Mouse (Mus musculus) T-helper 1 cell (primary cell): Measurements from ENCODE around the gene Rimklb.
"Not testable (repeated sequence)": the region's sequence is repeated elsewhere in the genome, so short reads cannot be mapped to it uniquely, and the experiment has no call there.

Source experiments
- in situ Hi-C: fragments of 300-600 bp; cut with MboI, MseI; formaldehyde crosslinking; loops from one replicate; pipeline ENCODE4 v1.15.1; 2025; ENCODE audit warnings: high pct_unique_total_duplicates

The Rimklb gene

GRCm38 (mm10) chr6:122498661-122499060, at the start of gene Rimklb:
Gene Rimklb (minus strand): TSS chr6:122498761.
- in situ Hi-C loops = no loop called here

- in situ Hi-C loops = no loop called here
Observed at GRCm38 (mm10) chr6:122545948-122546347, 47.4 kb upstream of the Rimklb start.

- in situ Hi-C loops = no loop called here
Observed at GRCm38 (mm10) chr6:122545289-122545882, 46.8 kb upstream of the Rimklb start.

DNA sequence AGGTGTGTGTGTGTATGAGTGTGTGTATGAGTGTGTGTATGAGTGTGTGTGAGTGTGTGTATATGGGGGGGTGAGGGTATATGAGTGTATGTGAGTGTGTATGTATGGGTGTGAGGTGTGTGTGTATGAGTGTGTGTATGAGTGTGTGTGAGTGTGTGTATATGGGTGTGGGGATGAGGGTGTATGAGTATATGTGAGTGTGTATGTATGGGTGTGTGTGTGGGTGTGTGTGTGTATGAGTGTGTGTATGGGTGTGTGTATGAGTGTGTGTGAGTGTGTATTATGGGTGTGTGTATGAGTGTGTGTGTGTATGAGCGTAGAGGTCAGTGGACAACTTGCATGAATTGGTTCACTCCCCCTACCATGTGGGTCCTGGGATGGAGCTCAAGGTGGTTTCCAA, 46.1 kb upstream of the Rimklb start:
- in situ Hi-C loops = no loop called here

- in situ Hi-C loops = no loop called here
Observed at GRCm38 (mm10) chr6:122543574-122543973, 45.0 kb upstream of the Rimklb start.

- in situ Hi-C loops = not testable (repeated sequence)
Observed at GRCm38 (mm10) chr6:122542459-122542858, 43.9 kb upstream of the Rimklb start.

- in situ Hi-C loops = no loop called here
Observed at GRCm38 (mm10) chr6:122539564-122539963, 41.0 kb upstream of the Rimklb start.

DNA sequence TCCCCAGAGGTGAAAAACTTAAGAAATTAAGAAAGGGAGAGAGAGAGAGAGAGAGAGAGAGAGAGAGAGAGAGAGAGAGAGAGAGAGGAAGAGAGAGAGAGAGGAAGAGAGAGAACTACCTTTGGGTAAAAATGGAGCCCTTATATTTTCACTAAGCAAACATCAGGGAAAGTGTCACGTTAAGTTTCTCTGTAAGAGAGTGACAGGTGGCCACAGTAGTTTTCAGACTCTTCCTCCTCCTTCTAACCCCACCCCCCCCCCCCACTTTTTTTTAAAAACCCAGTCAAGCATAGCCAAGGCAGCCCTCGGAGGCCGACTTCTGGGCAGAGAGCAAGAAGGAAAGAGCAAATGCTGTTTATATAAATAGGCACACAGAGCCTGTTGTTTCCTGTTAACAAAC, 35.5 kb upstream of the Rimklb start:
- in situ Hi-C loops = no loop called here

- in situ Hi-C loops = no loop called here
Observed at GRCm38 (mm10) chr6:122532883-122533302, 34.3 kb upstream of the Rimklb start.

DNA sequence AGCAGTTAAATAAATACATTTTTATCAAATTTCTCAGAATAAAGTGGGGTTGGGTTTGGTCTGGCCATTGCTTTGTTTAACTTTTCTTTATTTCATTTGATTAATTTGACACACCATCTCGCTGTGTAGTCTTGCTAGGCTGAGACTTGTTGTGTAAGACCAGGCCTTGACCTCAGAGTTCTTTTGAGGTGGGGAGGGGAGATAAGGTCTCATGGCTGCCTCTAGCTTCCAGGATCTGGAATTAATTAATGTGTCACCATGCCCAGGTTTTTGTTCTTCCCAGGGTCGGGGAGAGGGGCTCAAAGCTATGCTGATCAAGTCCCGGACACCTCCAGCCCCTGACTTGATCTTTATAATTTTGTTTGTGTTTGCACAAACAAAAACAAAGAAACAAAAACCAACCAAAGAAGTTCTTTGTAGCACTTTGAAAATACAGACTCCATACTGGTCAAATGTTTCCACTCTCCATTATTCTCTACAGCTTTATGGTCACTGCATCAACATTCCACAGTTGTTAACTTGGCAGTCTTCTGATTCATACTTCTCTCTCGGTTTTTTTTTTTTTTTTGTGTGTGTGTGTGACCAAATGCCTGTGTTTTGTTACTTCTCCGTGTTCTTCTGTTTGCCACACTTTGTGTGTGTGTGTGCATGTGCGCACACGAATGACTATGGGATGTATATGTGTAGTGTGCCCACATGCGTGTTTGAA, 33.1 kb upstream of the Rimklb start:
- in situ Hi-C loops = no loop called here

- in situ Hi-C loops = no loop called here
Observed at GRCm38 (mm10) chr6:122528136-122528535, 29.6 kb upstream of the Rimklb start.

- in situ Hi-C loops = no loop called here
Observed at GRCm38 (mm10) chr6:122527596-122527995, 29.0 kb upstream of the Rimklb start.

DNA sequence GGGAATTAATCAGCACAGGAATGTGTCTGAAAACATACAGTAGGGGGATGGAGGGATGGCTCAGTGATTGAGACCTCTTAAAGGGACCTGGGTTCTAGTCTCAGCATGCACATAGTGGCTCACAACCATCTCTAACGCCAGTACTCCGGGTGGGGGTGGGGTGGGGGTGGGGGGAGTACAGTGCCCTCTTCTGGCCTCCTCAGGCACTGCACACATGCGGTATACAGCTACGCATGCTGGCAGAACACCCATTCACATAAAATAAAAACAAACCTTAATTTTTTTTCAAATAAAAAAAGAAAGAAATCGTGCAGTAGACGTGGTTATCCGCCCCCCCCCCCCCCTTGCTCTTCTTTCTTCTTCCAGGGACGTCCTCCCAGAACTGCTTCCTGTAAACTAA, 24.7 kb upstream of the Rimklb start:
- in situ Hi-C loops = no loop called here

DNA sequence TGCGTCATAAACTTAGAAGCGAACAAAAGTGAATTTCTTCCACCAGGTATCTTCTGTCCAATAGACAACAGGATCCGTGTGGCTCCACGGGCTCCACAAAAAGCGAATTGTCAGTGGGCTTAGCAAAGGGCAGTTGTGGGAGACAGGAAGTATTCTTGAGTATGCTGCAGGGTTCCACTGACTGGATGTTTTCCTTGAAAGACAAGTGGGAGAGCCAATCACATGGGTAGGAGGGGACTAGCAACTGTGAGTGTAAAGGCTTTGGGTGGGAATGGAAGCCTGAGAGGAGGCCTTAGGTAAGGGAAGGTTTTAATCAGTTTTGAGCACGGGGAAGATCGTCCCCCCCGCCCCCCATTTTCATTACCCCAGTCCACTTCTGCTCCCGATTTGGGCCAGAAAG, 24.0 kb upstream of the Rimklb start:
- in situ Hi-C loops = no loop called here

DNA sequence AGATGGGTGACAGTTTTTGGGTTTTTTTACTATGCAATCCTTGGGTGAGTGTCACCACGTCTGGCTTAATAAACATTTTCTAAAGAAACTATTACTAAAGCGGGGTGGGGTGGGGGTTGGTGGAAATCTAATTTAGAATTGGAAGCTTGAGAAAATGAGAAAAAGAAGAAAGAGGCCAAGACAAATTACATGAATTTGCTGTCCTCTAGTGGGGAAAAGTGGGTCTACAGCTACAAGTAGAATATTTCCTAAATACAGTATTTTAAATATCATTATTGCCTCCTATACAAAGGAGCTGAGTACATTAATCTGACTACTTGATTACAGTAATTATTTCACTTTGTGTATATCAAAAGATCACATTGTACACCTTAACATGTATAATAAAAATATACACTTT, 20.8 kb upstream of the Rimklb start:
- in situ Hi-C loops = loop anchor here (5.0 kb wide), 1 partner anchor 122 kb away; no protein-coding TSS in a partner anchor

GRCm38 (mm10) chr6:122517668-122518067, 19.1 kb upstream of the Rimklb start:
- in situ Hi-C loops = loop anchor here (5.0 kb wide), 1 partner anchor 120 kb away; no protein-coding TSS in a partner anchor

- in situ Hi-C loops = loop anchor here (5.0 kb wide), 1 partner anchor 118 kb away; no protein-coding TSS in a partner anchor
Observed at GRCm38 (mm10) chr6:122515762-122516161, 17.2 kb upstream of the Rimklb start.

GRCm38 (mm10) chr6:122514312-122514711, 15.8 kb upstream of the Rimklb start:
- in situ Hi-C loops = no loop called here

GRCm38 (mm10) chr6:122512914-122513878, 14.6 kb upstream of the Rimklb start:
- in situ Hi-C loops = no loop called here

GRCm38 (mm10) chr6:122508494-122508893, 9.9 kb upstream of the Rimklb start:
- in situ Hi-C loops = no loop called here

- in situ Hi-C loops = no loop called here
Observed at GRCm38 (mm10) chr6:122505545-122505944, 7.0 kb upstream of the Rimklb start, which contains the start of gene Mfap5. Gene Mfap5 (plus strand): TSS chr6:122505845.

DNA sequence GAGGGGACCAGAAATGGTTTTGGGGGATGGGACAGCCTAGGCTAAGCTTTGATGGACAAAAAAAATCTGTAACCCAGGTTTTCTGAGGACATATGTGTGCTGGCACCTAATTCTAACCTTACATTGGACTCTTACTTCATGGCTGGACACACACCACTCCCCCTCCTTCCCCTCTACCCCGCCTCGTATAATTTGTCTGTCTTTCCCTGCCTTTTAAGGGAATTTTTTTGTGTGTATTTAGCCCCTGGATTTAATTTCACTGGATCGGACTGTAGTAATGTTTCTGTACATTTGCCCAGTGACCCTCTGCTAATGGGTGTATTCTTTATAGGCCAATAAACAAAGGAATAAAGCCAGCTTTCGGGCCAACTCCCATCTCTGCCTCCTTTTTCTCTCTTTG, 6.5 kb upstream of the Rimklb start:
- in situ Hi-C loops = no loop called here
